Mouse (Mus musculus) kidney, postnatal 0 days (tissue): ENCODE measurements at regions not wholly inside any gene's neighbourhood (a gene's known extent, or its start where the extent isn't known, plus 50 kb on each side); places are given as distances from the start of the nearest gene placed in this dataset.

ENCODE experiments used
- ATAC-seq: fragments of 200-750 bp; cut with Nextera tagmentation; replicated peaks from 2 replicates; pipeline ENCODE4 v1.8.0; 2017; ENCODE audit warnings: low read depth, moderate number of reproducible peaks, moderate TSS enrichment, moderate library complexity; ENCODE audit not compliant: low FRiP score
- DNase-seq: peaks from one replicate; pipeline ENCODE4 v3.0.0-alpha.2; 2016; ENCODE audit warnings: low spot score
- H3K27ac ChIP-seq: fragments of 300-500 bp; sonication (generic); 2 replicates; pipeline ENCODE4 v1.5.1; 2014; ENCODE audit warnings: mild to moderate bottlenecking
- H3K27me3 ChIP-seq: fragments of 300-500 bp; sonication (generic); 2 replicates; pipeline ENCODE4 v1.6.1; 2014; ENCODE audit warnings: low read length, mixed read lengths; ENCODE audit not compliant: insufficient read depth
- H3K36me3 ChIP-seq: fragments of 300-500 bp; sonication (generic); 2 replicates; pipeline ENCODE4 v1.6.1; 2014; ENCODE audit warnings: low read length, mixed read lengths; ENCODE audit not compliant: insufficient read depth
- H3K4me1 ChIP-seq: fragments of 300-500 bp; sonication (generic); replicated peaks from 2 replicates; pipeline ENCODE4 v1.6.1; 2014; ENCODE audit warnings: antibody characterized with exemption, low read length, mixed read lengths; ENCODE audit not compliant: insufficient read depth
- H3K4me2 ChIP-seq: fragments of 300-500 bp; sonication (generic); 2 replicates; pipeline ENCODE4 v1.6.1; 2014; ENCODE audit warnings: mild to moderate bottlenecking, low read length, moderate library complexity, mixed read lengths
- H3K4me3 ChIP-seq: fragments of 300-500 bp; sonication (generic); replicated peaks from 2 replicates; pipeline ENCODE4 v1.5.1; 2014; ENCODE audit warnings: low read depth, low read length
- H3K9ac ChIP-seq: fragments of 300-500 bp; sonication (generic); 2 replicates; pipeline ENCODE4 v1.6.1; 2014; ENCODE audit warnings: low read depth, low read length
- H3K9me3 ChIP-seq: fragments of 300-500 bp; sonication (generic); replicated peaks from 2 replicates; pipeline ENCODE4 v1.6.1; 2016; ENCODE audit warnings: low read length, inconsistent platforms, mixed read lengths
- CTCF ChIP-seq: IDR thresholded peaks from 2 replicates; pipeline ENCODE4 v1.5.1; 2016; ENCODE audit warnings: antibody characterized with exemption, low read depth, mild to moderate bottlenecking, moderate library complexity
- WGBS: fragments of 180-500 bp; shearing (Covaris S2); extraction: QIAGEN DNeasy Blood & Tissue Kit; methylation state at CpG from one replicate; pipeline ENCODE4 v1.1.7; 2014; 5-methylcytosine and 5-hydroxymethylcytosine counted together

- Histone ChIP-seq H3K4me2 (no peak overlapping the region), H3K9me3 (no peaks in the 10 kb centered on the region), H3K36me3 (no peaks in the 10 kb centered on the region), H3K27me3 (no peaks in the 10 kb centered on the region), H3K4me3 (no peak overlapping the region), H3K4me1 (no peaks in the 10 kb centered on the region), H3K27ac (no peak overlapping the region), H3K9ac (no peak overlapping the region)
- DNase-seq (no peak), ATAC-seq (no peak)
- TF ChIP-seq CTCF, result no peak
- WGBS, result 69% methylated on average over 6 of the region's 6 CpGs
Measured at GRCm38 (mm10) chr12:65822285-65822684, 461.9 kb downstream of the Rpl10l start.

DNA sequence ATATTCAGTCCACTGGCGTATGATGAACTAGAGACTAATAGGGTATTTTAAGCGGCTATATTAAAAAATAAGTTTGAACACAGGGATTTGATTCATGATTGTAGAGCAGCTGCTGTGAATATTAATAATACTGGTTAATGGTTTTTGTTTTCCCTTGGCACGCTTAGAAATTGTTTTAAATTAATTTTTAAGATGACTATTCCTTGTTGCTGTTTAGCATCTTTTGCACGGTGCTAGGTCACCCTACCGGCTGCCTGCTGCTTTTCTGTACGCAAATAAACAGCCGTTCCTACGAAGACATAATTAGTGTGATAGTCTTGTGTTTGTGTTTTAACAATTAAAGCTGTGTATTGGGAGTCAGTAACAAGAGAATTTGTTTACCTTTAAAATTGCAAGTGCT, 485.1 kb downstream of the Rpl10l start:
- Histone ChIP-seq H3K4me3 (no peak overlapping the region), H3K36me3 (no peaks in the 10 kb centered on the region), H3K27me3 (no peaks in the 10 kb centered on the region), H3K9ac (no peak overlapping the region), H3K4me1 (no peaks in the 10 kb centered on the region), H3K4me2 (no peak overlapping the region), H3K9me3 (no peaks in the 10 kb centered on the region), H3K27ac (no peak overlapping the region)
- ATAC-seq (no peak), DNase-seq (no peak)
- no peak for TF ChIP-seq CTCF
- 91% methylated on average over 8 of the region's 8 CpGs for WGBS

DNA sequence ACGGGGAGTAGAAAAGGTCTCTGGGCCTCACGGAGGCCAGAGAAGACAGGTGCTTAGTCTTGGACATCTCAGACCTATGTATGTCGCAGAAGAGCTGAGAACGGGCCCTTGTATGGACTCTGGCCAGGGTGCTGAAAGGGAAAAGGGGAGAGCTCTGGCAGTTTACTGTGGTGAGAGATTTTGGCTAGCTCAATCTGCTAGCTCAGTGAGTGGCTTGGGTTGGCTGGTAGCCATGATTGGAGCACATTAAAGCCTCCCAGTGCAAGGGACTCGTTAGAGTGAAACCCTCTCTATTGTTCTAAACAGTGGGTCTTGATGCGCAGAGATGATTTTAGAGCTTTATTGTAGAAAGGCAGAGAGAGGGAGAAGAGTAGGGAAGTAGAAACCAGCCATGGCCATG, 512.7 kb downstream of the Rpl10l start:
- no peaks in the 10 kb centered on the region for H3K27me3 ChIP-seq
- H3K27ac ChIP-seq, result no peak overlapping the region
- no peaks in the 10 kb centered on the region for H3K36me3 ChIP-seq
- 84% methylated on average over 6 of the region's 6 CpGs for WGBS
- H3K4me3 ChIP-seq, result no peak overlapping the region
- DNase-seq (peak; percentile 1), ATAC-seq (no peak)
- TF ChIP-seq CTCF, result no peak
- no peak overlapping the region for H3K9ac ChIP-seq
- no peak overlapping the region for H3K4me2 ChIP-seq
- no peaks in the 10 kb centered on the region for H3K9me3 ChIP-seq
- no peaks in the 10 kb centered on the region for H3K4me1 ChIP-seq
